Mouse (Mus musculus) thymus, adult 2 months (tissue): ENCODE data around the gene Card11.

ENCODE experiments used
- CTCF ChIP-seq: fragments of 200-500 bp; IDR thresholded peaks from 2 replicates; pipeline ENCODE4 v1.5.1; 2012; ENCODE audit warnings: mild to moderate bottlenecking, control low read depth, low read length, moderate library complexity, borderline replicate concordance; ENCODE audit not compliant: control insufficient read depth, poor library complexity, insufficient read depth; ENCODE audit errors: extremely low read depth
- POLR2A ChIP-seq: fragments of 200-500 bp; IDR thresholded peaks from 2 replicates; pipeline ENCODE4 v1.6.1; 2012; ENCODE audit warnings: mild to moderate bottlenecking, low read length, control low read depth, moderate library complexity; ENCODE audit not compliant: control insufficient read depth, poor library complexity, insufficient read depth; ENCODE audit errors: extremely low read depth

GRCm38 (mm10) chr5:140882391-140882790 is 118.0 kb downstream of the Card11 start:
- no peak for TF ChIP-seq POLR2A
- no peak for TF ChIP-seq CTCF
